Mouse (Mus musculus) myocyte (in vitro differentiated cells): ENCODE measurements at regions not wholly inside any gene's neighbourhood (a gene's known extent, or its start where the extent isn't known, plus 50 kb on each side); places are given as distances from the start of the nearest gene placed in this dataset.

Source experiments
- H3K27me3 ChIP-seq: one replicate; pipeline ENCODE4 v1.6.1; 2011; ENCODE audit not compliant: control insufficient read depth, insufficient read depth, insufficient read length
- H3K36me3 ChIP-seq: one replicate; pipeline ENCODE4 v1.6.1; 2011; ENCODE audit not compliant: control insufficient read depth, insufficient read depth
- H3K4me2 ChIP-seq: one replicate; pipeline ENCODE4 v1.6.1; 2011; ENCODE audit warnings: low read depth, control low read depth
- H3K4me3 ChIP-seq: one replicate; pipeline ENCODE4 v1.5.1; 2011; ENCODE audit warnings: mild to moderate bottlenecking, control low read depth, moderate library complexity
- H3K79me2 ChIP-seq: one replicate; pipeline ENCODE4 v1.6.1; 2011; ENCODE audit not compliant: control insufficient read depth, insufficient read depth
- H3ac ChIP-seq: one replicate; pipeline ENCODE4 v1.6.1; 2011; ENCODE audit not compliant: control insufficient read depth, insufficient read length
- CEBPB ChIP-seq: IDR thresholded peaks from 2 replicates; pipeline ENCODE4 v1.6.1; 2011; ENCODE audit warnings: mild to moderate bottlenecking, moderate library complexity; ENCODE audit not compliant: poor library complexity, insufficient read depth, severe bottlenecking
- E2F4 ChIP-seq: IDR thresholded peaks from one replicate; pipeline ENCODE4 v1.6.1; 2011; ENCODE audit warnings: mild to moderate bottlenecking, control low read depth, moderate library complexity; ENCODE audit not compliant: insufficient read depth
- MAX ChIP-seq: IDR thresholded peaks from one replicate; pipeline ENCODE4 v1.6.1; 2011; ENCODE audit warnings: low read depth, mild to moderate bottlenecking, control low read depth
- MYOD1 ChIP-seq, 3 experiments: IDR thresholded peaks; one replicate each; pipeline ENCODE4 v1.6.1; 2011; ENCODE audit warnings: control low read depth in 2 of 3, low read depth in 2 of 3, mild to moderate bottlenecking in 2 of 3, moderate library complexity in 1 of 3; ENCODE audit not compliant: insufficient read length in 2 of 3, control insufficient read depth in 1 of 3
- MYOG ChIP-seq, 3 experiments: IDR thresholded peaks; one replicate each; pipeline ENCODE4 v1.6.1; 2011; ENCODE audit warnings: control low read depth in 2 of 3, low read depth in 2 of 3, mild to moderate bottlenecking in 2 of 3; ENCODE audit not compliant: insufficient read length in 2 of 3, control insufficient read depth in 1 of 3, insufficient read depth in 1 of 3
- POLR2A ChIP-seq: IDR thresholded peaks from one replicate; pipeline ENCODE4 v1.6.1; 2011; ENCODE audit warnings: low read depth, mild to moderate bottlenecking, control low read depth, moderate library complexity; ENCODE audit not compliant: insufficient read length
- POLR2AphosphoS2 ChIP-seq: IDR thresholded peaks from one replicate; pipeline ENCODE4 v1.6.1; 2011; ENCODE audit warnings: low read depth, control low read depth; ENCODE audit not compliant: insufficient read length
- REST ChIP-seq: IDR thresholded peaks from one replicate; pipeline ENCODE4 v1.6.1; 2011; ENCODE audit warnings: mild to moderate bottlenecking, control low read depth, moderate library complexity; ENCODE audit not compliant: insufficient read depth, insufficient read length
- SRF ChIP-seq: IDR thresholded peaks from one replicate; pipeline ENCODE4 v1.6.1; 2011; ENCODE audit warnings: low read depth; ENCODE audit not compliant: control insufficient read depth, insufficient read length
- TCF12 ChIP-seq: IDR thresholded peaks from one replicate; pipeline ENCODE4 v1.6.1; 2011; ENCODE audit warnings: mild to moderate bottlenecking, control low read depth; ENCODE audit not compliant: poor library complexity, insufficient read depth, severe bottlenecking
- TCF3 ChIP-seq: IDR thresholded peaks from one replicate; pipeline ENCODE4 v1.6.1; 2011; ENCODE audit warnings: low read depth, control low read depth; ENCODE audit not compliant: insufficient read length
- USF1 ChIP-seq: IDR thresholded peaks from one replicate; pipeline ENCODE4 v1.6.1; 2011; ENCODE audit warnings: low read depth, mild to moderate bottlenecking, control low read depth, moderate library complexity

- H3ac ChIP-seq: no peak overlapping the region
- no peak overlapping the region for H3K4me2 ChIP-seq
- peaks cover 4% of the 10 kb centered on the region for H3K27me3 ChIP-seq
- TF ChIP-seq USF1 (no peak), CEBPB (no peak), POLR2A (no peak)
- no peaks in the 10 kb centered on the region for H3K79me2 ChIP-seq
- no peaks in the 10 kb centered on the region for H3K36me3 ChIP-seq
- H3K4me3 ChIP-seq: no peak overlapping the region
Observed at GRCm38 (mm10) chr1:73516441-73516840, 500.7 kb upstream of the Tnp1 start.

GRCm38 (mm10) chr1:73515781-73516180 lies 500.1 kb upstream of the Tnp1 start:
- Histone ChIP-seq H3K4me2 (no peak overlapping the region), H3K4me3 (no peak overlapping the region)
- TF ChIP-seq TCF3: no peak

GRCm38 (mm10) chr1:73513822-73514221 lies 498.1 kb upstream of the Tnp1 start:
- no peaks in the 10 kb centered on the region for H3K79me2 ChIP-seq
- H3K4me3 ChIP-seq: no peak overlapping the region
- no peak overlapping the region for H3ac ChIP-seq
- TF ChIP-seq MYOD1 (IDR thresholded peaks at IDR 0.05; ENCODE audit: control insufficient read depth in 1 of 3, insufficient read length in 2 of 3, low read depth in 2 of 3): no peak
- no peak for TF ChIP-seq SRF
- no peak for TF ChIP-seq CEBPB
- TF ChIP-seq MAX: no peak
- no peak for TF ChIP-seq TCF12
- no peak for TF ChIP-seq REST
- no peak for TF ChIP-seq TCF3
- TF ChIP-seq USF1: no peak
- TF ChIP-seq E2F4: no peak
- TF ChIP-seq MYOG (IDR thresholded peaks at IDR 0.05; ENCODE audit: control insufficient read depth in 1 of 3, insufficient read depth in 1 of 3, insufficient read length in 2 of 3, low read depth in 2 of 3): no peak
- no peak for TF ChIP-seq POLR2AphosphoS2
- TF ChIP-seq POLR2A: no peak
- peaks cover 2% of the 10 kb centered on the region for H3K27me3 ChIP-seq
- no peaks in the 10 kb centered on the region for H3K36me3 ChIP-seq
- H3K4me2 ChIP-seq: no peak overlapping the region

More at GRCm38 (mm10) chr1:73515781-73516180, 500.1 kb upstream of the Tnp1 start:
- Histone ChIP-seq H3K79me2 (no peaks in the 10 kb centered on the region), H3ac (no peak overlapping the region), H3K27me3 (peaks cover under 1% of the 10 kb centered on the region), H3K36me3 (no peaks in the 10 kb centered on the region)

- Histone ChIP-seq H3K27me3 (peaks cover 5% of the 10 kb centered on the region), H3K36me3 (no peaks in the 10 kb centered on the region), H3K4me2 (no peak overlapping the region), H3K4me3 (no peak overlapping the region), H3ac (no peak overlapping the region), H3K79me2 (no peaks in the 10 kb centered on the region)
- TF ChIP-seq MYOG (IDR thresholded peaks at IDR 0.05; ENCODE audit: control insufficient read depth in 1 of 3, insufficient read depth in 1 of 3, insufficient read length in 2 of 3, low read depth in 2 of 3): no peak
- TF ChIP-seq USF1: no peak
- no peak for TF ChIP-seq MYOD1 (IDR thresholded peaks at IDR 0.05; ENCODE audit: control insufficient read depth in 1 of 3, insufficient read length in 2 of 3, low read depth in 2 of 3)
- no peak for TF ChIP-seq POLR2AphosphoS2
- TF ChIP-seq E2F4: no peak
Observed at GRCm38 (mm10) chr1:73512836-73513235, 497.1 kb upstream of the Tnp1 start.

- Histone ChIP-seq H3K4me3 (no peak overlapping the region), H3ac (no peak overlapping the region), H3K36me3 (no peaks in the 10 kb centered on the region), H3K79me2 (no peaks in the 10 kb centered on the region), H3K4me2 (no peak overlapping the region), H3K27me3 (peaks cover 5% of the 10 kb centered on the region)
- TF ChIP-seq CEBPB (no peak), REST (no peak), USF1 (no peak), TCF3 (no peak), POLR2AphosphoS2 (no peak), MAX (no peak), SRF (no peak), MYOD1 (IDR thresholded peaks at IDR 0.05; ENCODE audit: control insufficient read depth in 1 of 3, insufficient read length in 2 of 3, low read depth in 2 of 3) (no peak), POLR2A (no peak), TCF12 (no peak)
Observed at GRCm38 (mm10) chr1:73507071-73507754, 491.5 kb upstream of the Tnp1 start.

- Histone ChIP-seq H3K4me3 (no peak overlapping the region), H3K4me2 (no peak overlapping the region), H3K36me3 (no peaks in the 10 kb centered on the region), H3ac (no peak overlapping the region), H3K27me3 (peaks cover 1% of the 10 kb centered on the region), H3K79me2 (no peaks in the 10 kb centered on the region)
- no peak for TF ChIP-seq REST
- TF ChIP-seq TCF3: no peak
- TF ChIP-seq POLR2AphosphoS2: no peak
- no peak for TF ChIP-seq MYOG (IDR thresholded peaks at IDR 0.05; ENCODE audit: control insufficient read depth in 1 of 3, insufficient read depth in 1 of 3, insufficient read length in 2 of 3, low read depth in 2 of 3)
- TF ChIP-seq TCF12: no peak
- no peak for TF ChIP-seq MYOD1 (IDR thresholded peaks at IDR 0.05; ENCODE audit: control insufficient read depth in 1 of 3, insufficient read length in 2 of 3, low read depth in 2 of 3)
- no peak for TF ChIP-seq CEBPB
- no peak for TF ChIP-seq SRF
- TF ChIP-seq POLR2A: no peak
- TF ChIP-seq MAX: no peak
- no peak for TF ChIP-seq E2F4
- no peak for TF ChIP-seq USF1
Observed at GRCm38 (mm10) chr1:73503611-73504010, 487.9 kb upstream of the Tnp1 start.
